ENCODE assay signal across 21 mouse cellular contexts in the genomic region with DNA sequence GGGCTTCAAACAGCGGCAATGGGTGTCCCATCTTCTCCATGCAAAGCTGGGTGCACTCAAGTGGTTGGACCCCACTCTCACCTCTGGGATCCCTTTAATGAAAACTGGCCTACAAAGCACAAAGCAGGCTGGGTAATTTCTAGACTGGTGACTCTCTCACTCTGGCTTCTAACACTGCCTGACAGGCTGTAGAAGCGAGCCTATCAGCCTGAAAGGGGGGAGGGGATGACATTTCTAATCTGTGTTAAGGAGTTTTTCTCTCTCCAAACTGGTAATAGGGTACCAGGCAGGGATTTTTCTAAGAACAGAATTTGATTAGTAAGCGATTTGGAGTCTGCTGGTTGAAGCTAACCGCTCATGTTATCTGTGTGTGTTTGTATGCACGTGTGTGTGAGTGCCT. TPM values are rescaled to one million over a fixed set of nuclear protein-coding genes. Genes with fewer than 3 reads are reported as not detected.
DNase-seq lines count a peak whose midpoint lies in the region; ATAC-seq and TF ChIP-seq lines count a peak whose summit lies in the region.
"Had no signal": no experiment of that assay in that cellular context is flagged by ENCODE, and none has a peak within 500 bp of the region (broad histone marks: within the 10 kb centered on the region; RNA-seq: fewer than 3 reads in every experiment).

No protein-coding gene starts in this region.

- no peak for TF ChIP-seq EP300 in heart, postnatal 0 days (IDR thresholded peaks at IDR 0.05; ENCODE audit: low read depth)

- H3K36me3 ChIP-seq in forebrain, embryonic 12.5 days (replicated peaks) = peaks cover 52% of the 10 kb centered on the region
- H3K36me3 ChIP-seq in forebrain, embryonic 14.5 days (ENCODE audit: control insufficient read depth, insufficient read depth, low read length) = peaks cover 35% of the 10 kb centered on the region
- H3K36me3 ChIP-seq in heart, postnatal 0 days (replicated peaks; ENCODE audit: control insufficient read depth, insufficient read depth, low read length) = peaks cover 20% of the 10 kb centered on the region
- peaks cover 27% of the 10 kb centered on the region for H3K36me3 ChIP-seq in midbrain, embryonic 14.5 days (ENCODE audit: control insufficient read depth, insufficient read depth, low read length)
- H3K36me3 ChIP-seq in midbrain, embryonic 11.5 days (ENCODE audit: control insufficient read depth, insufficient read depth, low read length) = peaks cover 30% of the 10 kb centered on the region

- DNase-seq in forebrain, embryonic 14.5 days (ENCODE audit: low spot score) = no peak
- peak; percentile 64 for DNase-seq in heart, postnatal 0 days (ENCODE audit: low spot score)
- no peak for DNase-seq in heart, postnatal 36 days
- DNase-seq in midbrain, embryonic 14.5 days = peak; percentile 44
- no peak for DNase-seq in midbrain, embryonic 11.5 days (ENCODE audit: low spot score, missing footprints)
- peak; percentile 62 for DNase-seq in retina, postnatal 1 day
- DNase-seq in lung, adult 18-20 months = no peak
- DNase-seq: adrenal gland, adult 8-10 months; cerebellum, adult 11-12 months; cerebellum, postnatal 36 days; gastrocnemius, postnatal 36 days; kidney, adult 9 months; kidney, postnatal 4 days; lung, postnatal 14 days; spleen, adult 18-20 months had no signal

- H3K4me3 ChIP-seq in forebrain, embryonic 12.5 days (replicated peaks) = no peak overlapping the region
- H3K4me3 ChIP-seq in forebrain, embryonic 14.5 days (ENCODE audit: low read depth, low read length) = no peak overlapping the region
- no peak overlapping the region for H3K4me3 ChIP-seq in heart, postnatal 0 days (ENCODE audit: low read depth, low read length)
- H3K4me3 ChIP-seq in midbrain, embryonic 14.5 days (replicated peaks; ENCODE audit: low read depth, low read length) = no peak overlapping the region
- no peak overlapping the region for H3K4me3 ChIP-seq in midbrain, embryonic 11.5 days (ENCODE audit: low read depth, low read length)
- H3K4me3 ChIP-seq: forebrain, embryonic 15.5 days; hindbrain, embryonic 15.5 days; limb, embryonic 13.5 days; liver, embryonic 15.5 days; megakaryocyte, embryonic 14.5 days had no signal

- H3K27me3 ChIP-seq in forebrain, embryonic 12.5 days = no peaks in the 10 kb centered on the region
- no peaks in the 10 kb centered on the region for H3K27me3 ChIP-seq in forebrain, embryonic 14.5 days (replicated peaks; ENCODE audit: control insufficient read depth, insufficient read depth, low read length)
- H3K27me3 ChIP-seq in heart, postnatal 0 days (ENCODE audit: control insufficient read depth, insufficient read depth, low read length) = no peaks in the 10 kb centered on the region
- H3K27me3 ChIP-seq in midbrain, embryonic 14.5 days (ENCODE audit: control insufficient read depth, insufficient read depth, low read length) = no peaks in the 10 kb centered on the region
- no peaks in the 10 kb centered on the region for H3K27me3 ChIP-seq in midbrain, embryonic 11.5 days (ENCODE audit: control insufficient read depth, insufficient read depth, low read length)
- H3K27me3 ChIP-seq: forebrain, embryonic 15.5 days; hindbrain, embryonic 15.5 days; limb, embryonic 13.5 days; liver, embryonic 15.5 days; megakaryocyte, embryonic 14.5 days had no signal

- WGBS in forebrain, embryonic 12.5 days = 88% methylated on average over 5 of the region's 5 CpGs
- WGBS in forebrain, embryonic 14.5 days = 84% methylated on average over 5 of the region's 5 CpGs
- WGBS in heart, postnatal 0 days = 30% methylated on average over 5 of the region's 5 CpGs
- WGBS in midbrain, embryonic 14.5 days = 76% methylated on average over 5 of the region's 5 CpGs
- 87% methylated on average over 5 of the region's 5 CpGs for WGBS in midbrain, embryonic 11.5 days

- no peak for TF ChIP-seq CTCF in heart, postnatal 0 days (IDR thresholded peaks at IDR 0.05; ENCODE audit: low read depth)

- no peak overlapping the region for H3K9ac ChIP-seq in forebrain, embryonic 12.5 days
- no peak overlapping the region for H3K9ac ChIP-seq in forebrain, embryonic 14.5 days (ENCODE audit: low read length)
- no peak overlapping the region; the same call in 1 of the 2 replicates for H3K9ac ChIP-seq in heart, postnatal 0 days (replicated peaks; ENCODE audit: low read depth, low read length)
- H3K9ac ChIP-seq in midbrain, embryonic 14.5 days (replicated peaks; ENCODE audit: low read length) = no peak overlapping the region
- no peak overlapping the region for H3K9ac ChIP-seq in midbrain, embryonic 11.5 days (ENCODE audit: low read length)
- H3K9ac ChIP-seq: forebrain, embryonic 15.5 days; hindbrain, embryonic 15.5 days; limb, embryonic 13.5 days; liver, embryonic 15.5 days had no signal

- H3K27ac ChIP-seq in forebrain, embryonic 12.5 days = 0 out of 2 replicates have a peak overlapping the region, but pooled peaks have one; percentile 14
- no peak overlapping the region for H3K27ac ChIP-seq in forebrain, embryonic 14.5 days (ENCODE audit: low read depth, low read length)
- H3K27ac ChIP-seq in heart, postnatal 0 days (ENCODE audit: low read depth) = peak overlapping the region; percentile 74
- no peak overlapping the region for H3K27ac ChIP-seq in midbrain, embryonic 14.5 days (replicated peaks; ENCODE audit: low read depth, low read length)
- H3K27ac ChIP-seq in midbrain, embryonic 11.5 days (ENCODE audit: low read depth, low read length) = no peak overlapping the region
- H3K27ac ChIP-seq: forebrain, embryonic 15.5 days; hindbrain, embryonic 15.5 days; limb, embryonic 13.5 days; liver, embryonic 15.5 days had no signal

- intact Hi-C loops in heart, postnatal 36 days (cut with DNase I) = no loop called here

- ATAC-seq in forebrain, embryonic 12.5 days (ENCODE audit: low FRiP score) = no peak
- ATAC-seq in forebrain, embryonic 14.5 days = no peak
- ATAC-seq in heart, postnatal 0 days (ENCODE audit: insufficient read depth, low read depth) = peak; percentile 52
- no peak; the same call in 1 of the 2 replicates for ATAC-seq in midbrain, embryonic 14.5 days (ENCODE audit: low FRiP score, low TSS enrichment)
- no peak for ATAC-seq in midbrain, embryonic 11.5 days (ENCODE audit: low FRiP score)
- ATAC-seq: forebrain, embryonic 15.5 days had no signal

- peaks cover 3% of the 10 kb centered on the region; the same call in 1 of the 2 replicates for H3K4me1 ChIP-seq in forebrain, embryonic 12.5 days
- H3K4me1 ChIP-seq in forebrain, embryonic 14.5 days (ENCODE audit: control insufficient read depth, insufficient read depth, low read length) = no peaks in the 10 kb centered on the region
- peaks cover 30% of the 10 kb centered on the region for H3K4me1 ChIP-seq in heart, postnatal 0 days (ENCODE audit: control insufficient read depth, insufficient read depth)
- no peaks in the 10 kb centered on the region for H3K4me1 ChIP-seq in midbrain, embryonic 14.5 days (ENCODE audit: control insufficient read depth, insufficient read depth, low read length)
- H3K4me1 ChIP-seq in midbrain, embryonic 11.5 days (ENCODE audit: control insufficient read depth, insufficient read depth, low read length) = no peaks in the 10 kb centered on the region
- H3K4me1 ChIP-seq: limb, embryonic 13.5 days; liver, embryonic 15.5 days had no signal

- no peak overlapping the region for H3K4me2 ChIP-seq in forebrain, embryonic 12.5 days
- H3K4me2 ChIP-seq in forebrain, embryonic 14.5 days (ENCODE audit: low read length) = no peak overlapping the region
- H3K4me2 ChIP-seq in heart, postnatal 0 days (ENCODE audit: low read depth, low read length) = peak overlapping the region; percentile 11; the same call in 1 of the 2 replicates
- no peak overlapping the region for H3K4me2 ChIP-seq in midbrain, embryonic 14.5 days (ENCODE audit: low read length)
- H3K4me2 ChIP-seq in midbrain, embryonic 11.5 days = no peak overlapping the region
- H3K4me2 ChIP-seq: forebrain, embryonic 15.5 days; hindbrain, embryonic 15.5 days; limb, embryonic 13.5 days; liver, embryonic 15.5 days had no signal

- peaks cover 11% of the 10 kb centered on the region; the same call in 1 of the 2 replicates for H3K9me3 ChIP-seq in forebrain, embryonic 12.5 days
- H3K9me3 ChIP-seq in forebrain, embryonic 14.5 days (replicated peaks; ENCODE audit: control insufficient read depth, low read length) = no peaks in the 10 kb centered on the region
- no peaks in the 10 kb centered on the region for H3K9me3 ChIP-seq in heart, postnatal 0 days (replicated peaks; ENCODE audit: control insufficient read depth, low read length)
- H3K9me3 ChIP-seq in midbrain, embryonic 14.5 days (ENCODE audit: control insufficient read depth, low read length) = no peaks in the 10 kb centered on the region
- H3K9me3 ChIP-seq in midbrain, embryonic 11.5 days (ENCODE audit: control insufficient read depth, low read length) = no peaks in the 10 kb centered on the region; the same call in none of the 2 replicates
- H3K9me3 ChIP-seq: forebrain, embryonic 15.5 days; hindbrain, embryonic 15.5 days; liver, embryonic 15.5 days had no signal

RNA-seq across cellular contexts. Expression of a gene that starts 15.8 kb away (rescaled TPM):
- 148 and 166 TPM in 2 replicates for polyA plus RNA-seq in forebrain, embryonic 12.5 days (2016; fragmentation: Nextera tagmentation; extraction: Ambion mirVana)
- 100 and 129 TPM in 2 replicates for polyA plus RNA-seq in forebrain, embryonic 14.5 days (2014; fragmentation: Nextera tagmentation; extraction: Ambion mirVana)
- total RNA-seq in heart, postnatal 0 days (2014; rRNA removed; ENCODE audit: low replicate concordance) = 52.4 and 57.8 TPM in 2 replicates
- 43.6 and 56.7 TPM in 2 replicates for polyA plus RNA-seq in heart, postnatal 0 days (2015; fragmentation: Nextera tagmentation; extraction: Ambion mirVana)
- total RNA-seq in heart, postnatal 36 days (2021) = 10 to 100 TPM; 11.2 to 20.3 TPM
- 147 and 150 TPM in 2 replicates for polyA plus RNA-seq in midbrain, embryonic 14.5 days (2014; fragmentation: Nextera tagmentation; extraction: Ambion mirVana)
- polyA plus RNA-seq in midbrain, embryonic 11.5 days (2014; fragmentation: Nextera tagmentation; extraction: Ambion mirVana) = 109 TPM in 2 replicates

Comparison
In these comparisons a context has a peak if more than half of its experiments do, and no peak if none do; other contexts are left out.
1. H3K27ac ChIP-seq: peak in forebrain, embryonic 12.5 days (single experiment) and heart, postnatal 0 days (single experiment); none in forebrain, embryonic 14.5 days (single experiment), midbrain, embryonic 14.5 days (single experiment) and midbrain, embryonic 11.5 days (single experiment).
2. DNase-seq: peak in heart, postnatal 0 days (single experiment), midbrain, embryonic 14.5 days (single experiment) and retina, postnatal 1 day (single experiment); none in forebrain, embryonic 14.5 days (single experiment), heart, postnatal 36 days (0 of 2), midbrain, embryonic 11.5 days (single experiment) and lung, adult 18-20 months (0 of 2).